Mouse (Mus musculus) forebrain, embryonic 15.5 days (tissue): ENCODE measurements around the gene Zdhhc19. TPM values are rescaled to one million over a fixed set of nuclear protein-coding genes. Genes with fewer than 3 reads are reported as not detected.

Experiments used
- ATAC-seq: fragments of 200-750 bp; cut with Nextera tagmentation; replicated peaks from 2 replicates; pipeline ENCODE4 v1.8.0; 2017; ENCODE audit warnings: mild to moderate bottlenecking, moderate TSS enrichment, moderate library complexity
- H3K27ac ChIP-seq: fragments of 300-500 bp; sonication (generic); replicated peaks from 2 replicates; pipeline ENCODE4 v1.5.1; 2015; ENCODE audit warnings: mild to moderate bottlenecking, inconsistent platforms
- H3K27me3 ChIP-seq: fragments of 300-500 bp; sonication (generic); 2 replicates; pipeline ENCODE4 v1.6.1; 2015; ENCODE audit warnings: inconsistent platforms
- H3K36me3 ChIP-seq: fragments of 300-500 bp; sonication (generic); 2 replicates; pipeline ENCODE4 v1.6.1; 2015; ENCODE audit warnings: mild to moderate bottlenecking, inconsistent platforms
- H3K4me1 ChIP-seq: fragments of 300-500 bp; sonication (generic); 2 replicates; pipeline ENCODE4 v1.6.1; 2015; ENCODE audit warnings: inconsistent platforms
- H3K4me2 ChIP-seq: fragments of 300-500 bp; sonication (generic); replicated peaks from 2 replicates; pipeline ENCODE4 v1.6.1; 2015; ENCODE audit warnings: mild to moderate bottlenecking, inconsistent platforms
- H3K4me3 ChIP-seq: fragments of 300-500 bp; sonication (generic); 2 replicates; pipeline ENCODE4 v1.5.1; 2015; ENCODE audit warnings: mild to moderate bottlenecking, inconsistent platforms
- H3K9ac ChIP-seq: fragments of 300-500 bp; sonication (generic); replicated peaks from 2 replicates; pipeline ENCODE4 v1.6.1; 2015; ENCODE audit warnings: mild to moderate bottlenecking, inconsistent platforms
- H3K9me3 ChIP-seq: fragments of 300-500 bp; sonication (generic); 2 replicates; pipeline ENCODE4 v1.6.1; 2016; ENCODE audit warnings: inconsistent platforms
- WGBS: fragments of 180-500 bp; shearing (Covaris S2); methylation state at CpG from one replicate; pipeline ENCODE4 v1.1.7; 2015; ENCODE audit warnings: mixed read lengths; 5-methylcytosine and 5-hydroxymethylcytosine counted together
- polyA plus RNA-seq: library from polyadenylated mRNA; unstranded; fragments of >200 nt; fragmentation: Nextera tagmentation; extraction: Ambion mirVana; gene quantifications from 2 replicates; pipeline ENCODE4 v1.2.1, GENCODE M21; 2015

Zdhhc19 gene
- polyA plus RNA-seq, 1 experiment from 2014 or later, result not detected

DNA sequence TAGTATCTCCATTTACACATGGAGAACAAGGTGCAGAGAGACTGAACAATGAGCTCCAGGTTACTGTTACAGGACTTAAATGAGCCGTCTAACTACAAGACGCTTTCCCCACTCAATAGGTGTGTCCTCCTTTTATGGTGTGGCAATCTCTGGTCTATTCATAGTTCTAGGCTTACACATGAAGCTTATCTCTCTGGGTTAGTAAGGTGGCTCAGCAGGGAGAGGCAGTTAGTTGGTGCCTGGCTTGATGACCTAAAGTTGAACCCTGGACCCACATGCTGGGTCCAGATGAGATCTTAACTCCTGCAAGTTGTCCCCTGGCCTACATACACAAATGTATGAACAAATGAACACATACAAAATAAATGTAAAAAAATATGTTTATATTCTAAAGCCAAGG is 32.6 kb upstream of the Zdhhc19 start:
- ATAC-seq, result no peak
- Histone ChIP-seq H3K4me2 (no peak overlapping the region), H3K27ac (no peak overlapping the region), H3K4me3 (no peak overlapping the region), H3K9ac (no peak overlapping the region), H3K9me3 (no peaks in the 10 kb centered on the region), H3K36me3 (peaks cover 30% of the 10 kb centered on the region), H3K4me1 (no peaks in the 10 kb centered on the region), H3K27me3 (no peaks in the 10 kb centered on the region)
- WGBS, result 84% methylated on average over 2 of the region's 2 CpGs

GRCm38 (mm10) chr16:32464908-32465307 is 31.2 kb upstream of the Zdhhc19 start:
- Histone ChIP-seq H3K9ac (no peak overlapping the region), H3K9me3 (no peaks in the 10 kb centered on the region), H3K36me3 (peaks cover 38% of the 10 kb centered on the region), H3K4me3 (no peak overlapping the region), H3K27ac (no peak overlapping the region), H3K4me1 (no peaks in the 10 kb centered on the region), H3K27me3 (no peaks in the 10 kb centered on the region), H3K4me2 (no peak overlapping the region)
- ATAC-seq, result no peak
- 0% methylated on average over 1 of the region's 1 CpGs for WGBS

DNA sequence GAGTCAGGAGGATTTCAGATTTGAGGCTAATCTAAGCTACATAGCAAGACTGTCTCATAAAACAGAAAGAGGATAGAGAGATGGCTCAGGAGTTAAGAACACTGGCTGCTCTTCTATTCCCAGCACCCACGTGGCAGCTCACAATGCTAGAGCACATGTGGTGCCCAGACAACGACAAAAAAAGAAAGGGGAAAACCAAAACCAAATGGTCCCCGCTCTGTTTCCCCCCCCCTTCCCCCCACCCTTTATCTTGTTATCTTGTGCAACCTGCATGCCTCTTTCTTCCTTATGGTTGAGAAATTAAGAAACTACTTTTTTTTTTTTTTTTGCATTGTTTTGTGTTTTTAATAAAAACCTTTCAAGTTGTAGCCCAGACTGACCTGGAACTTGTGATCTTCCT is 27.6 kb upstream of the Zdhhc19 start:
- Histone ChIP-seq H3K27me3 (no peaks in the 10 kb centered on the region), H3K4me2 (no peak overlapping the region), H3K4me1 (no peaks in the 10 kb centered on the region), H3K9ac (no peak overlapping the region), H3K4me3 (no peak overlapping the region), H3K27ac (no peak overlapping the region), H3K9me3 (no peaks in the 10 kb centered on the region), H3K36me3 (peaks cover 53% of the 10 kb centered on the region)
- no peak for ATAC-seq
- WGBS, result 85% methylated on average over 3 of the region's 3 CpGs

DNA sequence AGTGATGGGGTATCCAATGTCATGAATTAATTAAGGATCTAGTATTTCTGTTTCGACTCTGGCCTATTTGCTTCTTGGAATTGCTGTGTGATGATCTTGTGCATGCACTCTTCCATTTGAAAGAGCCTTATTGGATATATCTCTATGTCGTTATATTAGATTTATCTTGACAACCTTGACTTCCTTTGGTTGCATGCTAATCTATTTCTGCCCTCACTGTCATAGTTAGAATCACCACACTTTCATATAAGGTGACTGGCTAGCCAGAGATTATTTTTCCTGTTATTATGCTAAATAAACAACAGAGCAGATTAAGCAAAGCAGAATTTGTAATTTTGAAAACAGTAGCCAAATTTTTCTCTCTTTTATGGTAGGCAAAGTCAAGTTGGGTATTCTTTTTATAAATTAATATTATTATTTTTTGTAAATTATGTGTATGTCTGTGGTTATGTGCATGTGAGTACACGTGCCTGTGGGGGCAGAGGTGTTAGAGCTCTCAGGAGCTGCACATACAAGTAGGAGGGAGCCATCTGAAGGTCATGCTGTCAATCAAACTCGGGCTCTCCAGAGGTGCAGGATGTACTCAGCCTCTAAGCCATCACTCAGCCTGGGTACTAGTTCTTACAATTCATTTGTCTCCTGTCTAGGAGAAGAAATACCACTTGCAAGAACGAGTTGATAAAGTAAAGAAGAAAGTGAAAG is 26.5 kb upstream of the Zdhhc19 start:
- WGBS, result 86% methylated on average over 5 of the region's 5 CpGs
- no peak overlapping the region for H3K4me2 ChIP-seq
- no peak overlapping the region for H3K27ac ChIP-seq
- no peaks in the 10 kb centered on the region for H3K4me1 ChIP-seq
- no peaks in the 10 kb centered on the region for H3K9me3 ChIP-seq
- ATAC-seq, result no peak
- H3K36me3 ChIP-seq, result peaks cover 46% of the 10 kb centered on the region
- no peaks in the 10 kb centered on the region for H3K27me3 ChIP-seq
- H3K9ac ChIP-seq, result no peak overlapping the region
- H3K4me3 ChIP-seq, result no peak overlapping the region

DNA sequence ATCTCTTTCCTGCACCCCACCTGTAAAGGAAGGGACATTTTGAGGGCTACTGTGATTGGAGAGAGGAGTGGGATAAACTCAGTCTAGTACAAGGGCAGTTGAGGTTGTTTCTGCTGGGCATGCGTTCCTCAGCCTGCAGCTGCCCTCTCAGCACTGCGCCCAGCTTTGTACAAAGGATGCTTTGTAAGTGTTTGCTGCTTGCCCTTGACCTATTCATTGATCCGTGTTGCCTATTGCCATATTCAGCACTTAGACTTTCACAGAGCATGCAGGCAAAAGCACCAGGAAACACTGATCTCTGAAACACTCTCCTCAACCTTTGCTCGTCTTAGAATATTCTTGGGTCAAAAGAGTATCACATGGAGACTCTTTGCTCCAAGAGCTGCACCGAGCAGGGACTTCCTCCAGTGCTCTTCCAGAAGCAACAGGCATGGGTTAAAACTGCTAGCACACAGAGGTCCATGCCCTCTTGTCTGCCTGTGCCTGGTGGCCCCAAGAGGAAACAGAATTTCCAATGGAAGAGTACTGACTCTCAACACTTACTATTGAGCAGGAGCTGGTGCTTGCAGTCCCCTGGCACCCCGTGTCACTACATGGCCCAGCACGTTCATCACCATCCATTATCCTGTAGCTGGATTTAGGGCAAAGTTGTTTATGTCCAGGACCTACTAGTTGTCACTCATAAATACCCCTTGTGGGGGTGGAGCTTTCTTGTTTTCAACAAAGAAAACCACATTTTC is 23.6 kb upstream of the Zdhhc19 start:
- Histone ChIP-seq H3K9ac (no peak overlapping the region), H3K4me2 (no peak overlapping the region), H3K36me3 (peaks cover 40% of the 10 kb centered on the region), H3K4me3 (no peak overlapping the region), H3K27me3 (no peaks in the 10 kb centered on the region), H3K9me3 (no peaks in the 10 kb centered on the region), H3K27ac (no peak overlapping the region), H3K4me1 (no peaks in the 10 kb centered on the region)
- WGBS, result 81% methylated on average over 7 of the region's 7 CpGs
- no peak for ATAC-seq

DNA sequence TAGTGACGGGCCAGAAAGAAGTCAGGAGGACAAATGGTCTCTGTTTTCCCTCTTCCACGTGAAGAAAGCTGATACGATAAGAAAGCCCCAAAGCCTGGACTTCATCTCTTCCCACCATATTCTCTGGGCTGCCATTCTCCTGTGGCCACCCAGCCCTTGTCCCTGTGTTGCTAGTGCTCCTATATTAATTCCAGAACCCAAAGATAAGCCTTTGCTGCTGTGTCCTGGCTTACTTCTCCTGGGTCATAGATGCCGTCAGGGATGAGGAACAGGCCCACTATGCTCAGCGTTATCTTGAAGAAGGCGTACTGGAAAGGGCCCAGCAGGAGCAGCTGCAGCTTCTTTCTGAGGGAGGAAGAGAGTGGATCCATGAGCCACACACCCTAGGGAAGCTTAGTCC is 18.8 kb upstream of the Zdhhc19 start:
- Histone ChIP-seq H3K27me3 (no peaks in the 10 kb centered on the region), H3K4me3 (no peak overlapping the region), H3K9ac (no peak overlapping the region), H3K9me3 (no peaks in the 10 kb centered on the region), H3K4me2 (no peak overlapping the region), H3K27ac (no peak overlapping the region), H3K36me3 (peaks cover 4% of the 10 kb centered on the region), H3K4me1 (no peaks in the 10 kb centered on the region)
- no peak for ATAC-seq
- WGBS, result 91% methylated on average over 6 of the region's 6 CpGs

DNA sequence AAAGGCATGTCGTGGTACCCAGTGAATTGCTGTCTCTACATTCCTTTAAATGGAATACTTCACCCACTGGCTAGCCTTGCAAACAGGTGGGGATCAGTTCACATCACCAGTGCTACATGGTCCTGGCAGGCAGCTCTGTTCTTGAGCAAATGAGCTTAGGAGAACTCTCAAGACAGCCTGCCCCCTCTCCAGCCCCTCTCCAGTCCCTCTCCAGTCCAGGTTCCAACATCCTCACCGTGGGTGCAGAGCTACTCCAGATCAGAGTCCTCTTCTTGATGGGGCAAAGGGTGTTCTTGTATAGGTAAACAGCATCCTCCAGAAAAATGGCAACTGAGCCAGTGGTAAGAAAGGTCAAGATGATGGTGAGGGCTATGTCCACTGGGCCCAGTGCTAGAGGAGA is 16.6 kb upstream of the Zdhhc19 start:
- no peaks in the 10 kb centered on the region for H3K27me3 ChIP-seq
- no peak overlapping the region for H3K4me2 ChIP-seq
- H3K4me3 ChIP-seq, result no peak overlapping the region
- H3K36me3 ChIP-seq, result no peaks in the 10 kb centered on the region
- 82% methylated on average over 2 of the region's 2 CpGs for WGBS
- no peaks in the 10 kb centered on the region for H3K9me3 ChIP-seq
- no peak overlapping the region for H3K27ac ChIP-seq
- no peaks in the 10 kb centered on the region for H3K4me1 ChIP-seq
- no peak for ATAC-seq
- no peak overlapping the region for H3K9ac ChIP-seq

GRCm38 (mm10) chr16:32484431-32484871 is 11.6 kb upstream of the Zdhhc19 start:
- H3K4me2 ChIP-seq, result no peak overlapping the region
- H3K36me3 ChIP-seq, result no peaks in the 10 kb centered on the region
- no peaks in the 10 kb centered on the region for H3K27me3 ChIP-seq
- WGBS, result 57% methylated on average over 7 of the region's 7 CpGs
- no peak overlapping the region for H3K9ac ChIP-seq
- H3K4me1 ChIP-seq, result no peaks in the 10 kb centered on the region
- H3K27ac ChIP-seq, result no peak overlapping the region
- H3K9me3 ChIP-seq, result no peaks in the 10 kb centered on the region
- H3K4me3 ChIP-seq, result no peak overlapping the region
- no peak for ATAC-seq

DNA sequence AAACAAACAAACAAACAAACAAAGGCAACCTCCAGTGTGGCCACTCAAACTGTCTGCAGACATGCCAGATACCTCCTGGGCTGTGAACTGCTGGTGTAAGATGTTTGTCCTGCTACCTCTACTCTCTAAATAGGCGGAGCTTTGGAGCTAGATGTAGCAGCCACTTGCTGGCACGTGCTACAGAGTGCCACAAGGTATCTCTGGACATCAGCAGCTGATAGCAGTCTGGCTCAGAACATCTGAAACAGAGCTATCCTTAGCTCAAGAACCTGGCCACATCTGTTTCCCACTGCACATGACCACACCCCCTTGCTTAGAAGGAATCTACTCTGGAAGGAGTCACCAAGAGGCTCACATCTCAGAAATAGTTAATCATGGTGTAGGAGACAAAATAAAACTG is 10.9 kb upstream of the Zdhhc19 start:
- no peaks in the 10 kb centered on the region for H3K27me3 ChIP-seq
- H3K4me3 ChIP-seq, result no peak overlapping the region
- H3K4me2 ChIP-seq, result no peak overlapping the region
- no peaks in the 10 kb centered on the region for H3K4me1 ChIP-seq
- no peak overlapping the region for H3K27ac ChIP-seq
- H3K9me3 ChIP-seq, result no peaks in the 10 kb centered on the region
- H3K9ac ChIP-seq, result no peak overlapping the region
- no peaks in the 10 kb centered on the region for H3K36me3 ChIP-seq
- no peak for ATAC-seq
- WGBS, result 75% methylated on average over 2 of the region's 2 CpGs

GRCm38 (mm10) chr16:32486046-32486445 is 10.0 kb upstream of the Zdhhc19 start:
- 78% methylated on average over 6 of the region's 6 CpGs for WGBS
- H3K4me1 ChIP-seq, result no peaks in the 10 kb centered on the region
- H3K4me2 ChIP-seq, result no peak overlapping the region
- no peaks in the 10 kb centered on the region for H3K36me3 ChIP-seq
- ATAC-seq, result no peak
- no peak overlapping the region for H3K9ac ChIP-seq
- H3K9me3 ChIP-seq, result no peaks in the 10 kb centered on the region
- no peak overlapping the region for H3K4me3 ChIP-seq
- H3K27me3 ChIP-seq, result no peaks in the 10 kb centered on the region
- no peak overlapping the region for H3K27ac ChIP-seq

- Histone ChIP-seq H3K4me3 (no peak within 1 kb of the TSS), H3K27ac (no peak within 1 kb of the TSS), H3K4me1 (no peaks in the 10 kb centered on the region), H3K4me2 (no peak within 1 kb of the TSS), H3K27me3 (no peaks in the 10 kb centered on the region), H3K36me3 (no peaks in the 10 kb centered on the region), H3K9ac (no peak within 1 kb of the TSS), H3K9me3 (no peaks in the 10 kb centered on the region)
- 67% methylated on average over 15 of the region's 15 CpGs for whole genome bisulfite sequencing
- no peak for ATAC-seq
These were observed 8.6 kb upstream of the Zdhhc19 start, which contains the start of gene Slc51a for GRCm38 (mm10) chr16:32487234-32488111. Gene Slc51a, minus strand, starts transcription at chr16:32487879.

DNA sequence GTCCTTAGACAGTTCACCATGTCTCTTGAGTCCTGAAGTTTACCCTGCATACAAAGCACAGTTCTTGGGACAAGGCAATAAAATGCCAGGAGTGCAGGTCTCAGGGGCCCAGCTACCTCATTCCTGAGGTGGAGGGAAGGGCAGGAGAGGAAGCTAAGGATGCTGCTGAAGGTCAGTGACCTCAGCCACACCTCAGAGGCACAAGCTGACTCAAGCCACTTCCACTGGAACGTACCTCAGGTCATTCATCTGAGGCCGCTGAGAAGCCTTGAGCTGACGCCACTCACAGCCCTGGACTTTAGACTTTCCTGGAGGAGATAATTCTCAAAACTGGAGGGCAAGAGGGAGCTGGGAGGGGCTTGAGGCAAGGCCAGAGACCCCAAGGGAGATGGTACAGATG is 7.1 kb upstream of the Zdhhc19 start:
- Histone ChIP-seq H3K27ac (no peak overlapping the region), H3K27me3 (no peaks in the 10 kb centered on the region), H3K4me1 (no peaks in the 10 kb centered on the region), H3K9ac (no peak overlapping the region), H3K9me3 (no peaks in the 10 kb centered on the region), H3K4me2 (no peak overlapping the region), H3K36me3 (no peaks in the 10 kb centered on the region), H3K4me3 (no peak overlapping the region)
- ATAC-seq, result no peak
- 97% methylated on average over 3 of the region's 3 CpGs for WGBS
